Mouse (Mus musculus): ENCODE data around the gene Lrsam1.

The Lrsam1 gene

DNA sequence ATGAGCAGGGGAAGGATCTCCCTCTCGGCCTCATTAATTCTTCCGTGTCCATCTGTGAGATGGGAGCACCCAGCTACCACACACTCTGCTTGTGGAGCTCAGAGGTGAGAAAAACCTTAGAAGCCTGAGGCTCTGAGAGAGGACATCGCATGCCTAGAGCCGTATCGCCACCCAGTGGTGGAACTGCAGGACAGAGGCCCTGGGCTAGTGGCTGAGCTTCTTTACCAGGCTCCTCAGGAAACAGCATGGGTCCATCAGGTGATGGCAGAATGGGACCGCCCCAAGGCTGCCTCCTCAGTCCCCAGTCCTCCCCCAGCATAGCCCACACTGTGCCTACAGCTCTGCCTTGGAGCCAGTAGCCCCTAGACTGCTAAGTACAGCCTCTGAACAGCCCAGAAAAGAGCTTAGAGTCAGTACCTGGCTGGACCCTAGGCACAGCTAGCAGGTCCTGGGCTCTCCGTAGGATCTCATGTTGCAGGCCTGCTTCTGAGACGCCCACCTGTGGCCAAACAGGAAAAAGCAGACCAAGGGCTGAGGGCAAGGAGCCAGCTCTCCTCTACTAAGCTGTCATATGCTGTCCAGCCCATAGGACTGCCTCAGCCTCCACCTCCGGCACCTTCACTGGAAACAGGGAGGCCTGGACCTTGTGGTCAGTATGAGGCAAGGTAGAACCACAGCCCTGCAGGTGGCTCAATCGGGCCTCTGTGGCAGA, 33.0 kb downstream of the Lrsam1 start:
- in situ Hi-C loops (cut with MboI, MseI) = loop anchor here (10.0 kb wide), 1 partner anchor 64 kb away; no protein-coding TSS in a partner anchor

DNA sequence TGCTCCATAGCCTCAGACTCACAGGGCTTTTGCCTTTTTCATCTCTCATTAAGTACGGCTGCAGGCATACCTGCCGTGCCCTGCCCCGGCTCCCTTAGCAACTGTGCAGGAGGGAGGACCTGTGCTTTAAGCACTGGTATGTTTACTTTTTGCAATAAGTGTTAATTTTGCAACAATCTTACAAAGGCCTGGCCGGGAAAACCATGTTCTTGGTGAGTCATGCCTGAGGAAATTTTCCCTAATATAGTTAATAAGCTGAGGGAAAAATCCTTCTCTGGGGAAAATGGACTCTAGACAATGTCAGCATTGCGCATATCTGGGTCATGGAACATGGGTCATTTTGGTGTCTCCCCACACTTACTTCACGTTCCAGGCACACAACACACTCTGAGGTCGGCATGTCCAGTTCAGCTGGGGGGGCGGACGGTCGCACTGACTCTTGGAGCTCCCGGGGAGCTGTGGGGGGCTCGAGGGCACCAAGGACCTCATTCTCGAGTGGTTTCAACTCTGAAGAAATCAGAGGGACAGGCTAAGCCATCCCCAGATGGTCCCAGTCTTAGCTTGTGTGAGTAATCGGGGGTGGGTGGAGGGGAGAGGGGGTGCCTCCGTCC, 33.7 kb downstream of the Lrsam1 start:
- in situ Hi-C loops (cut with MboI, MseI) = loop anchor here (10.0 kb wide), 1 partner anchor 63 kb away; no protein-coding TSS in a partner anchor

DNA sequence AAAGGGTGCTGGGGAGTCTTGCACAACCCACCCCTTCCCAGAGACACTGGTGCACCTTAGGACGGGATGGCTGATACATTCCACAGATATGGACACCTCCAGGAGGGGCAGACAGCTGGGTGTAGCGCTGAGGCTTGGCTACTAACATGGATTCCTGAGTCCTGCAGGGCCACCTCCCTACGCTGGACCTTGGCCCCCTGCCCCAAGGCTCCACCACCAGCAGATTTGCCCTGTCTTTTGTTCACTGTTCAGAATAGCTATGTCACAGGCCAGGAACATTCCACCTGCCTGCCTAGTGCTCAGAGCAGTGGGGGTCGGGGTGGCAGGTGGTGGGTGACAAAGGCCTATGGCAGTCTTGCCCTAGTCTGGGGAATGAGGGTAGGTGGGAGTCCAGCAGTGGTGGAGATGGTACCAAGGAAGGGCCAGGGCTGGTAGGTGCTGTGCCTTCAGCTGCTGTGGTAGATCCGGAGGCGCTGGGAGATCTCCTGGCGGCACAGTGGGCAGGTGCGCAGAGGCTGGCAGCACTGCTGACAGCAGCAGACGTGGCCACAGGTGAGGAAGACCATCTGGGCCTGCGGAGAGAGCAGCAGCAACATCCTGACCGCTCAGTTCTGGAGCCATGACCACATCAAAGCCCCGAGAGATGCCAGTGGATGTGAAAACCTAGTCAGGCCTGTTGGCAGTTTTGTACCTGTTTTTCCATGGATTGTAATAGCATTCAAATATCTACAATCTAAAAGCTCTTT, 34.9 kb downstream of the Lrsam1 start:
- in situ Hi-C loops (cut with MboI, MseI) = loop anchor here (10.0 kb wide), 1 partner anchor 62 kb away; no protein-coding TSS in a partner anchor

DNA sequence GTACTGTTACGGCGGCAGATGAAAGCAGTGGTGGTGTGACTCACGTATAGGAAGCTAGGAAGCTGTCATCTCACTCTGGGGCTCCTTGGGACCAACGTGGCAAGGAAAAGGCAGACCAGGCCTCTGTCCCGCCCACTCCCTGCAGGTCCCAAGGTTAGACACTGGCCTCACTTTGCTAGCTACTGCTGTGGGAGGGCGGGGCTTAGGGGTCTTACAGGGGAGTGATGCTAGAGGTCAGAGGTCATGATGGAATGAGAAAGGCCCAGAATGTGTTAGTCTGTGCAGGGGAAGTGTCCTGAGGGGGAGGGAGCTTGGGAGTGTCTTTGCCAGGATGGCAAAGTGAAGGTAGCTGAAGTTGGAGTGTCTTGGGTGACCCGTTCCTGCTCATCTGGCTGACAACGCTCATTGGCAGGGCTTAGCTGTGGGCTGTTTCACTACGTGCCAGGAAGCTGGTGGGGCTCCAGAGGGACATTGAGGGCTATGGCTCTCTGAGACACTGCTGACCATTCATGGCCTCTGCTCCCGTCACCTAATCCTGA, 37.0 kb downstream of the Lrsam1 start:
- in situ Hi-C loops (cut with MboI, MseI) = loop anchor here (10.0 kb wide), 1 partner anchor 60 kb away; no protein-coding TSS in a partner anchor

DNA sequence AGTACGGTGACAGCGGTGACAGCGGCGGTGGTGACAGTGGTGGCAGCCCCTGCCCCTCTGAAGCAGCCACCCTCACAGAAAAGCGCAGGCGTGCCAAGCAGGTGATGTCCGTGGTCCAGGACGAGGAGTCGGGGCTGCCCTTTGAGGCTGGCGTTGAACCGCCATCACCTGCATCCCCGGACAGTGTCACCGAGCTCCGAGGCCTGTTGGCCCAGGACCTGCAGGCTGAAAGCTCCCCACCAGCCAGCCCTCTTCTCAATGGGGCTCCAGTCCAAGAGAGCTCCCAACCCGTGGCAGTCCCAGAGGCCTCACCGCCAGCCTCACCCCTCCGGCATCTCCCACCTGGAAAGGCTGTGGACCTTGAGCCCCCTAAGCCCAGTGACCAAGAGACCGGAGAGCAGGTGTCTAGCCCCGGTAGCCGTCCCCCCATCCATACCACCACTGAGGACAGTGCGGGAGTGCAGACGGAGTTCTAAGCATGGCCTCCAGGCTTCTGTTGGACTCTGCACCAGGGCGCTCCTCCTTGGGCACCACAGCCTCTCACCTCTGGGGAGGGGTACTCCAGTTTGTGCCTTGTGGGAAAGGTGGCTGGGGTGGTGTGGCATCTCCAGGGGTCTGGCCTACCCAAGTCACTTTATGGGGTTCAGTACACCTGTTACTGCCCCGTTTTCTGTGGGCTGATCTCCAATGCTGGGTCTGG, 37.7 kb downstream of the Lrsam1 start:
- in situ Hi-C loops (cut with MboI, MseI) = loop anchor here (10.0 kb wide), 1 partner anchor 59 kb away; no protein-coding TSS in a partner anchor

DNA sequence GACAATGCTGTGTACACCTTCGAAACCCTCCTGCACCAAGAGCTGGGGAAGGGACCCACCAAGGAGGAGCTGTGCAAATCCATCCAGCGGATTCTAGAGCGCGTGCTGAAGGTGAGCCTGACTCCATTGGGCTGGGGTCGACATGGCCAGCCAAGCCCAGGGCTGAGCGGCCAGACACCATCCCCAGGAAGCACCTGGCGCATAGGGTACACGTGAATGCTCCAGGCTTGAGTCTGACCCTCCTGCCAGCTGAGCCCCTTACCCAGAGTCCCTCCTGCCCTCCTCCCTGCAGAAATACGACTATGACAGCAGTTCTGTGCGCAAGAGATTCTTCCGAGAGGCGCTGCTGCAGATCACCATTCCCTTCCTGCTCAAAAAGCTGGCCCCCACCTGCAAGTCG, 38.9 kb downstream of the Lrsam1 start:
- in situ Hi-C loops (cut with MboI, MseI) = loop anchor here (10.0 kb wide), 1 partner anchor 58 kb away; no protein-coding TSS in a partner anchor

DNA sequence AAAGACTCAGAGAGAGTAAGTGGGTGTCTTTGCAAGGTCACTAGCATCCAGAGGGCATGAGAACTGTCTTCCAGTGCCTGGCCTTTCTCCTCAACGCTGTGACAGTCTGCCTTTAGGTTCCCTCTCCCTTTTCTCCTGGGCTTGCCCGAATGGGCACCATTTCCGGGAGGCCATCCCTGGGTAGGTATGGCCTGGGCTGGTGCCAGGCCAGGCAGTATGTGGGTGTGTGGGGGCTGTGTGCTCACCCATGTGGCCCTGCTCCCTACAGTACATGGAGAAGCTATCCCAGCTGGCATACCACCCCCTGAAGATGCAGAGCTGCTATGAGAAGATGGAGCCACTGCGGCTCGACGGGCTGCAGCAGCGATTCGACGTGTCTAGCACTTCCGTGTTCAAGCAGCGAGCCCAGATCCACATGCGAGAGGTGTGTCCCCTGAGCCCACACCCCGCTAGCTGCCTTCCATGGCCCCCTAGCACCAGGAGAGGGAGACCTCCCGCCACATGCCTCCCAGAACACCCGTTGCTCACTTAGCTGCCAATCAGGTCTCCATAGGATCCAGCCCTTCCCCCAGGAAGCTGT, 39.5 kb downstream of the Lrsam1 start:
- in situ Hi-C loops (cut with MboI, MseI) = loop anchor here (10.0 kb wide), 1 partner anchor 57 kb away; no protein-coding TSS in a partner anchor

DNA sequence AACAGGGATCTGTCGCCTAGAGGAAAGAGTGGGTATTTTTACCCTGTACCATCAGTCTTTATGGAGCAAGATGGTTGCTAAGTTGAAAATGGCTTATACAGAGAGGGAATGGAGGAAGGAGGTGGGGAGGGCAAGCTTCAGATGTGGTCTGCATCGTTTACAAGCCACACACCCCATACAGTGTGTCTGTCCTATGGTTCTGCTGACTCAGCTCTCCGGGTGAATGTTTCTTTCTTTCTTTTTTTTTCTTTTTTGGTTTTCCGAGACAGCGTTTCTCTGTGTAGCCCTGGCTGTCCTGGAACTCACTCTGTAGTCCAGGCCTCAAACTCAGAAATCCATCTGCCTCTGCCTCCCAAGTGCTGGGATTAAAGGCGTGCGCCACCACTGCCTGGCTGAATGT, 40.2 kb downstream of the Lrsam1 start:
- in situ Hi-C loops (cut with MboI, MseI) = loop anchor here (10.0 kb wide), 1 partner anchor 56 kb away; no protein-coding TSS in a partner anchor

DNA sequence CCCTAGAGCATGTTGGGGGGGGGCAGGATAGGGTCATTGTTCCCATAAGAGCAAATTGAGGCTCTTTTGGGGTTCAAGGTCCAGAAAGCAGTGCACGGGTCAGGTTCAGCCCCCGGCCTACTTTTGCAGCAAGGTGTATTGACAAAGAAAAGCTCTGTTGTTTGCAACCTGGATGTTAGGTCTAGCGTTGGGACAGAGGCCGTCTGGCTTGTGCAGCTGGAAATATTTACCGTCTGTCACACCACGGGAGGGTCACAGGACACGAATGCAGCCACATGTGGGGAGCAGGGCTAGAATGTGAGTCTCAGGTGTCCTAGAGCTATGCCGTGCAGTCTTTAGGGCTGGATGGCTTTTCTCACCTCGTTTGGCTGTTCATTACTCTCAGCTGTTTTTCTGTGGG, 43.0 kb downstream of the Lrsam1 start:
- in situ Hi-C loops (cut with MboI, MseI) = no loop called here

DNA sequence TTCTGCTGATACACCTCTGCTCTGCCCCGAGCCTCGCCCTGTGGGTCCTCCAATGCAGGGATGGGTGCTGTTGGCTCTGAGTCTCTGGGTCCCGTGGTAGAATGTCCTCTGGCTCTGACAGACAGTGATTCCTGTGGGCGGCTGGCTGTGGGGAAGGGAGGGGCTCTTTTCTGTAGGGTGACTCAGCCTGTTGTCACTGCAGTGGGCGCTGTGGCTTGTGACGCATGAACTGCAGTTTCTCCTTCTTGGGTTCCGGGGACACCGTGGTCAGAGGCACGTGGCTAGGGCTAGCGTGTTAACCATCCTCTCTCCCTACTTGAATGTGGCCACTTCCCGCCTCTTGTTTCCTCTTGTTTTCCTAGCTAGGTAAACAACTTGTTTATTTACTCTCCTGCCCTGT, 43.9 kb downstream of the Lrsam1 start:
- in situ Hi-C loops (cut with MboI, MseI) = no loop called here

DNA sequence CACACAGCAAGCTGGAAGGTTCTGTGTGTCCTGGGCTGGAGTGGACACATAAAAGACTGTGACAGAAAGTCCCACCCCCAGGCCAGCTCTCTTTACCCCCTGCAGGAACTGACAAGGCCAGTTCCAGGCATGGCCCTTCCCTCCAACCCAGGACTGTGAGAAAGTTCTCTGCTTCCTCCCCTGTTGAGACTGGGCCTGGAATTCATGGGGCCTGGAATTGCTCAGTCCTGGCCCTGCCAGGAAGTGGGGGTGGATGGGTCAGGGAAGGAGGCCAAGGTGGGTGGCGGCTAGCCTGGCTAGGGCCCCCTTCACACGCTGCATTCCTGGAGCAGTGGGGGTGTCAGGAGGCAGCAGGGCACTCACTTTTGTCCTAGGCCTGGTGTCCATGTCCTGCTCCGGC, 46.5 kb downstream of the Lrsam1 start:
- in situ Hi-C loops (cut with MboI, MseI) = no loop called here

DNA sequence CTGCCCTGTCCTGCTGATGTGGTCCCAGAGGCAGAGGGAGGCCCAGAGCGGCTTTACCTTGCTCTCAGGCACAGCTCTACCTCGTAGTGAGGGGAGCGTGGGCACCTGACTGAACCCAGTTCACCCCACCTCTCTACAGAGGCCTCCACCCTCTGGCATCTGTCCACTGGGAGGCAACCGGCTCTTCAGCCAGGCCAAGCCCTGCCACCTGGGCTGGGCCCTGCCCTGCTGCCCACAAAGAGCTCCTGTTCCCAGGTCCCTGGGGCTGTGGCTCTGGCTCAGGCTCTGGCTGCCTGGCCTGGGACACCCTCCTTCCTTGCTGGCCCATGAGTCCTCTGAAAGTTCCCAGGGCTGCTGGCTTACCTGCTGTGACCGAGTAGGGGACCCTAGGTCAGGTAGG, 47.1 kb downstream of the Lrsam1 start:
- in situ Hi-C loops (cut with MboI, MseI) = no loop called here

DNA sequence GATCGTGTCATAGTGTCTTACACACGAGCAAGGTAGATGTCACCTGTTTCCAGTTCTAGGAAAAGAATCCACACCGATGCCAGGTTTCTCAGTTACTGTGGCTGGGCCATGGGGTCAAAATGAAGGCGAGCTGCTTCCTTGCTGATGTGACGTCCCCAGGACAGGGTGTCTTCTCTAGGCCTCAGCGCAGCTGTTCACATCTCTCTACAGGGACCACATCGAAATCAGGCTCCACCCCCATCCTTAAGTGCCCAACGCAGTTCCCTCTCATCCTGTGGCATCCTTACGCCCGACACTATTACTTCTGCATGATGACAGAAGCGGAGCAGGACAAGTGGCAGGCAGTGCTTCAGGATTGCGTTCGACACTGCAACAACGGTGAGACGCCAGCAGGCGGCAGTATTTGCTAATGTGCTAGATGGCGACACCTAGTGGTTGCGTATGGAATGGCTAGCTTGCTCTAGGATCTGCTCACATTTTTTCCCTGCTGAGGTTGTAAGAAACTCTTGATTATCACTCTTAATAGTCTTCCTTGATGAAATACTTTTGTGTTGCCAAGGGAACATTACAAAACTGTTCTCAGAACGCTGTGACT, 49.1 kb downstream of the Lrsam1 start:
- in situ Hi-C loops (cut with MboI, MseI) = no loop called here

DNA sequence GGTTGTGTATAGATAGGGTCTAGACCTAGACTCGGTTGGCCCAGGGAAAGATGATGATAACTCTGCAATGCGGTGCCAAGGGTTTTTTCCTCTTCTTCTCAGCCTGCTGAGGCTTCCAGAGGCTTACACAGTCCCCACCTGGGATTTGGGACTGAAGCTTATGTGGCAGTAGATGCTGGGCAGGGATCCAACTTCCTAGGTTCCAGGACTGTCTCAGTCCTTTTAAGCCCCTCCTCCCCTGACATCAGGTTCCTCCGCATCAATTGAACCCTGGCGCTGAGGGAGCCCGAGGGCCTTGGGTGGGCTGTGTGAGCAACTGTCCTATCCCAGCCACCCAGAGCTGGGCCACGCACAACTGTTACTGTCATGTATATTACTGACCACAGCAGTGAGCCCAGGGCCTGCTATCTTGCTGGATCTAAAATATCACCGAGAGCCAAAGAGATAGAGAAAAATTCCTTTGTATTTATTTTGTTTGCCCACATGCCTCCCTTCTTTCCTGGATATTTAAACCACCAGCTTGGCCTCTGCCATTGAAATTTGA, 49.7 kb downstream of the Lrsam1 start:
- in situ Hi-C loops (cut with MboI, MseI) = no loop called here

DNA sequence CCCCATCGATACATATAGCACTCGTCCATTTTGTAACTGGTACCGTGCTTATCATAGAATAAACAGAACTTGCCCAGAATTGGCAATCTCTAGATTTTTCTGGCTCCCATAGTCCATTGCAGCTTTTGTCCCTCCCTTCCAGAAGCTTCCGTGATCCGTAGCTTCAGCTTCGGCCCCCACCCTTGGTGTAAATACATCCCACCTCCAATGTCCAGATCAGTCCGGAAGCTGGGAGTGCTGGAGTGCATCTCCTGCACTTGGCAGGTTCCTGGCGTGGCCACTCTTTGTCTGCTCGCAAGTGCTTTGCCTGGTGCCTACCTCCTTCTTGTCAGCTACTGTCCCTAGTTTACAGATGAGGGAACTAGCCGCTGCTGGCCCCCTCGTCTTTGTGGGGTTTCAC, 52.6 kb downstream of the Lrsam1 start:
- in situ Hi-C loops (cut with MboI, MseI) = no loop called here

DNA sequence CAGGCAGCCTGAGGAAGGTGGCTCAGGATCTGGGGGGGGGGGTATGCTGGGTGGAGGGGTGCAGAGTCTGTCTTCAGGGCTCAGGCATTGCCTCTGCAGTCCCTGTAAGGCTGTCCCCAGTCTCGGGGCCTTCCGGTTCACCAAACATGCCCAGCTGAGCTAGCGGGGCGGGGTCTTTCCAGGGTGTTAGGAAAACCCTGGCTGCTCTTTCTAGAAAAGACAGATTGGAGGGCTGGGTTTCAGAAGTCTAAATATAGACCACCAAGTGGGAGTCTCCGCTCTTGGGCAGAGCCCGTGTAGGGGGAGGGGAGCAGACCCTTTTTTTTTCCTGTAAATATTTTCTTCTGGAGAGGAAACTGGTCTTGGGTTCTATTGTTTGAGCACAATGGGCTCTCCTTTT, 53.1 kb downstream of the Lrsam1 start:
- in situ Hi-C loops (cut with MboI, MseI) = no loop called here

DNA sequence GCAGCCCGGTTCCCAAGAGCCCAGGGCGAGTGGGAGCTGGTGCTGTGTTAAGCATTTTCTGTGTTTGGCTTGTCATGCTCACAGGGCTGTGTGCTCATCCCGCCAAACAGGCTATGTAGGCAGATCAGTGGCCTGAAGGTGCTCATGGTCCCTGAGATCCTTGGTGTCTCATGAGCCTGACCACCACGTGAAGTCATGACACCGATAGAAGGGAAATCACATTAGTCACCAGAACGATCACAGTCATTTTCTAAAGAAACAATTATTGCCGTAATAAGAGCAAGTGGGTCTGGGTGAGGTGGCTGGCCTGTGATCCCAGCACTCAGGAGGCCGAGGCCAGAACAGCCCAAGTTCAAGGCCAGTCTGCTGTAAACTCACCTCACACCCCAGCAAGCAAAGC, 54.0 kb downstream of the Lrsam1 start:
- in situ Hi-C loops (cut with MboI, MseI) = no loop called here

DNA sequence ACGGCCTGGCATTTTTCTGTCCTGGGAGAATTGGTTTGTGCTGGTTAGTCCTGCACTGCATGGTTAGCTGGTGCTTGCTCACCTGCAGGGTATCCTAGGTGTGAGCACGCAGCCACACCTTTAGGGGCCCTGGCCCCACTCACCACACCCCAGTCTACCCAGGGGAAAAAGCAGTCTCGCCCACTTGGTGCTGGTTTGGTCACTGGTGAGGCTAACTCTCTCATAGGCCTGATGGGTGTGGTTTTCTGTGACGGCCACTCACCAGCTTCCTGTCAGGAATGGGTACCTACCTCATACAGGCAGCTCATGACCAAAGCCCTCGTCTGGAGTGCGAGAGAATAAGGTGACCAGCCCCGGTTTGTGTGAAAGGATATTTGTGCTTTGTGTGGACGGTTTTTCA, 56.1 kb downstream of the Lrsam1 start:
- in situ Hi-C loops (cut with MboI, MseI) = no loop called here

DNA sequence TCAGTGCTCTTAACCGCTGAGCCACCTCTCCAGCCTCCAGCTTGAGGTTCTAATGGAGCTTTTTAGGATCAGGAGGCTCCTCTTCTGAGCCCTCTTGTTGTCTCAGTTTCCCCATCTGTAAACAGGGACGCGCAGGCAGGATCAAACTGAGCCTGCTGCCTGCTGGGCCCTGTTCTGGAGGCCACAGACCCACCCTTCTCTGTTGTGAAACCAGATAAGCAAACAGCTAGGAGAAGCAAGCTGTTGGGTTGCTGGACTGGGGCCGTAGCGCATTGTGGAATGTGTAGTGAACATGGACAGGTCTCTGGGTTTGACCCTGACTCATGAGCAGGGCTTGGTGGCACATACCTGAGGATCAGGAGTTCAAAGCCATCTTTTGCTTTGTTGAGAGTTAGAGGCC, 56.8 kb downstream of the Lrsam1 start:
- in situ Hi-C loops (cut with MboI, MseI) = no loop called here

DNA sequence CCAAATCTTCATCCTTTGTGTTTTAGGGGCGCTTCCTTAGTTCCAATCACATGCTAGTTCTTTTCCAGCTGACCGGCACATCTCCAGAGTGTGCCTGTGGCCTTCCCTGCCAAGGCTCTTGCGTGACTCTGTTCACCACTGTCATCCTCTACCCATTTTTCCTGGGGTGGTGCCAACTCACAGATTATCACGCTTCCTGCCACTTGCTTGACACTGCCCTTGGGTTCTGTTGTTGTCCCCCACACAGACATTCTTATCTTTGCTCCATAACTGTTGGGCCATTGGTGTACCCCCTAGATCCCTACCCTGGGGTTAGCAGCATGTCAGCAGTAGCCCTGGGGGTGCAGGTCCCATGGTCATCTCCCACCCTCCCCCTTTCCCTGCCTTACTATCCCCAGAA, 57.9 kb downstream of the Lrsam1 start:
- in situ Hi-C loops (cut with MboI, MseI) = no loop called here

Measured in T-helper 17 cell (primary cell).